Mouse (Mus musculus): ENCODE data around the gene Col1a2. TPM values are rescaled to one million over a fixed set of nuclear protein-coding genes. Genes with fewer than 3 reads are reported as not detected.

Gene Col1a2
- polyA plus RNA-seq (2012; rRNA removed): 9.0 and 11.9 TPM in 2 replicates

GRCm38 (mm10) chr6:4504603-4505131 is at the start of gene Col1a2:
TSS of gene Col1a2 (plus strand) at chr6:4504814.
- DNase-seq (ENCODE audit: extremely low spot score in 1 of 2, low spot score in 1 of 2): no peak

DNA sequence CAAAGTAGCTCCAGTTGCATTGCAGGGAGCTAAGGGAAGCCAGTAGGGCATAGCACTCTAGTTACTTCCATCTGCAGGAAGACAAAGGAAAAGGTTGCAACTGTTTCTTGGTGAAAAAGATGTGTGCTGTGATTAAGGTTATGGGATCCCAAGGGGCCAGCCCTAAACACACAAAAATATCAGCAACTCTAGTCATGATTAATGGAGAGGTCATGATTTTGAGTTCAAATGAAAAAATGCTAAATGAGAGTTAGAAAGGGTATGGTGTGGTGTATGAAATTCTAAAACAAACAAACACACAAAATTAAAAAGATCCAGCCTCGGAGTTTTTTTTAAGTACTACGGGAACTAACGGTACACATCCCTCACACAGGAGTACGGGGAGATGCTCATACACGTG is 49.1 kb upstream of the Col1a2 start:
- DNase-seq (ENCODE audit: extremely low spot score in 1 of 2, low spot score in 1 of 2): no peak

GRCm38 (mm10) chr6:4455961-4456617 is 48.5 kb upstream of the Col1a2 start:
- DNase-seq (ENCODE audit: extremely low spot score in 1 of 2, low spot score in 1 of 2): no peak

- DNase-seq (ENCODE audit: extremely low spot score in 1 of 2, low spot score in 1 of 2): no peak
Measured at GRCm38 (mm10) chr6:4456691-4457447, 47.7 kb upstream of the Col1a2 start.

- peak in 1 of 2 experiments; percentile 26 for DNase-seq (ENCODE audit: extremely low spot score in 1 of 2, low spot score in 1 of 2)
Measured at GRCm38 (mm10) chr6:4457555-4457996, 47.0 kb upstream of the Col1a2 start.

GRCm38 (mm10) chr6:4465320-4465719 is 39.3 kb upstream of the Col1a2 start:
- DNase-seq (ENCODE audit: extremely low spot score in 1 of 2, low spot score in 1 of 2): no peak

DNA sequence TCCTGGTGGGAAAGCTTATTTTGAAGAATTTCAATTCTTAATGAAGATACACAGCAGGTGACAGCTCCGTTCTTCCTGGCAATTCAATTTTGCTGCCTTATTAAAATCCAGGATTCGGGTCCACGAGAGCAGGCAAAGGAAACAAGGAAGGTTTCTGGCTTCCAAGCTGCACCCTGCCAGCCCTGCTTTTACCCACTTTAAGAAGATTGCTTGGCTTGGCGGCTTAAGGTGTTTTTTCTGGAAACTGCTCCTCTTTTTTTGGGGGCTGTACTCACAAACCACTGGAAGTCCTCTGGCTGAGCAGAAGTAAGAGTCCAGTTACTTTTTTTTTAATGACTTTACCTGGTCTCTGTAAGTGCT is 21.1 kb upstream of the Col1a2 start:
- no peak for DNase-seq (ENCODE audit: extremely low spot score in 1 of 2, low spot score in 1 of 2)

GRCm38 (mm10) chr6:4483937-4484601 is 20.5 kb upstream of the Col1a2 start:
- DNase-seq (ENCODE audit: extremely low spot score in 1 of 2, low spot score in 1 of 2): no peak

GRCm38 (mm10) chr6:4488349-4488748 is 16.3 kb upstream of the Col1a2 start:
- no peak for DNase-seq (ENCODE audit: extremely low spot score in 1 of 2, low spot score in 1 of 2)

GRCm38 (mm10) chr6:4488966-4489365 is 15.6 kb upstream of the Col1a2 start:
- no peak for DNase-seq (ENCODE audit: extremely low spot score in 1 of 2, low spot score in 1 of 2)

DNA sequence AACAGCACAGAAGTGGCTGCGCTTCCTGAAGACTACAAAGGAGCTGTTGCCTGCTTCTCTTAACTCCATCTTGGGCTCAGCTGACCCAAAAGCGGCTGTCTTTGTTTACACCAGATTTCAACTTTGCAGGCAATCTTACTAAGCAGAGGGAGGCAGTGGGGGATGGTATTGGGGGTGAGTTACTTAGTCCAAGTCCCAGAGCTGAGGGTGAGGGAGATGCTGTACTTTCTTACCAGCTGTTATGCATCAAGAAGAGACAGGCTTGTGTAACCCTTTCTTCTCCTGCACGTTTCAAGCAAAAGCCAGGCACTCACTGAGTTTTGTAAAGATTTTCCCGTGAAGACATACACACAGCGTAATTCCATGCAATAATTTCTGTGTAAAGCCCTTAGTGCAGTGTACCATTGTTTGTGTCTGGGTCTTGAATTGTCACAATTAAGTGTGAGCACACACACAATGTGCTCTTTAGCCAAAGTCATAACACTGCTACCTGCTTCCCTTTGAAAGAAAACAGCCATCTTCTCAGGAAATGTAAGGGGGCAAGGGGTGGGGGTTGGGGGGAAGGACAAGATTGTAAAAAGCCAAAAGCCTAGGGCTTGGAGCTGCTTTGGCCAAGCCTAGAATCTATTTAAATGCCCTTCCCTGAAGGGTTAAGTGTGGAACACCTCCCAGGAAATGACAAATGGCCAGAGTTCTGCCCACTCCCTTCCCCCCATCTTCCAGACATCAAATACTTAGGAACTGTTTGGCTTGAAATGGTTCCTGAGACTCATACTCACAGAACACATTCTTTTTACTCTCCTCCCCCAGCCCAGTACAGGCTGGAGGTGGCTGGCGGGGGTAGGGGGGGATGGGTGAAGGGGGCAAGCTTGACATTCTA is 15.0 kb upstream of the Col1a2 start:
- no peak for DNase-seq (ENCODE audit: extremely low spot score in 1 of 2, low spot score in 1 of 2)

DNA sequence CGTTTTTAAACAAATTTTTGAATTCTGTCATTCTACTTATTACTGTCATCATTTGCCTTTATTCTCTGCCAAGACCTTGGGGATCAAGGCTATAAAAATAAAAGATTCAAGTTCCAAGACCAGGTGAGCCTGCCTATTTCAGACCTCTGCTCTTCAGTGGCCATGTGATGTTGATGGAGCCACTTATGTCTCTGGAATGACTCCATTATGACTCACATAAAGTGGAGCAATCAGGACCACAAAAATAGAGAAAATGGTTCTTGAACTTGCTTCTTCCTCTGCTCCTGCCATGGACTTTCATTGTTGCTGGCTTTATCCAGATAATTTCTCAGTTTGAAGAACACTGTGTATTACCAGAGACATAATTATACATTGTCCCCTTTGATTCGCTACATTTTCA is 10.9 kb upstream of the Col1a2 start:
- no peak for DNase-seq (ENCODE audit: extremely low spot score in 1 of 2, low spot score in 1 of 2)

GRCm38 (mm10) chr6:4496428-4496827 is 8.2 kb upstream of the Col1a2 start:
- no peak for DNase-seq (ENCODE audit: extremely low spot score in 1 of 2, low spot score in 1 of 2)

- DNase-seq (ENCODE audit: extremely low spot score in 1 of 2, low spot score in 1 of 2): no peak
Measured at GRCm38 (mm10) chr6:4503106-4503505, 1.5 kb upstream of the Col1a2 start.

GRCm38 (mm10) chr6:4505158-4505997 is 764 bp downstream of the Col1a2 start:
- peak in 1 of 2 experiments; percentile 1 for DNase-seq (ENCODE audit: extremely low spot score in 1 of 2, low spot score in 1 of 2)

DNA sequence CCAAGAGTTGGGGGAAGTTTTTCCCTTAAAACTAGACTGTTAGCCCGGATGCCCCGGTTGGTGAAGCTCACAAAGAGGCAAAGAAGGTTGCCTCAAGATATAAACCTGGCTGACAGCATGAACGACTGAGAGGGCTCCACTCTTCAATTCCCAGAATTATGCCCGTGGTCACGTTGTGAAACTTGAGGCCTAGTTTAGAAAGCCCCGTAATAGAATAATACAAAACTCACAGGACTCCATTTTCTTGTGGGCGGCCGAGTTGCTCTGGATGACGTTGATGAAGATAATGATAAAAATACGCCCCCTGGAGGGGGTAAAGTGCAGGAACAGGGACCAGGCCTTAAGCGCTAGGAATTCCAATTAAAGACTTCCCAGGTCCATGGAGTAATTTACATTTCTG is 1.5 kb downstream of the Col1a2 start:
- peak in 1 of 2 experiments; percentile 6 for DNase-seq (ENCODE audit: extremely low spot score in 1 of 2, low spot score in 1 of 2)

GRCm38 (mm10) chr6:4506791-4507190 is 2.2 kb downstream of the Col1a2 start:
- no peak for DNase-seq (ENCODE audit: extremely low spot score in 1 of 2, low spot score in 1 of 2)

DNA sequence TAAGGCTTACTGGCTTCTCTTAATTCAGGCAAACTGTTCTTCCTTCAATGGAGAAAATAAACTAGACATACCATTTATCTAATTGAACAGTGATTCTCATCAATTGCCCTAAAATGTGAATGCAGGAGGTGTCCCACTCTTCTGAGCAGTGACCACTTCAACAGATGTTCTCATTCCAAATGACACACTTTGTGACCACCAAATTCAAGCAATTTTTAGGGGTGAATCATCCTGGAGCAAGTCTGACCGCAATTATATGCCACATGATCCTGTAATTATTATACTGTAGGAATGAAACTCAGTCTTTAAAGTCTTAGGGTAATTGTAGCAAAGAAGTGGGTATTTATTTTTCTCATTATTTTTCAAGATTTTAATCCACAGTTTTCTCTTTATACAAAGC is 2.7 kb downstream of the Col1a2 start:
- no peak for DNase-seq (ENCODE audit: extremely low spot score in 1 of 2, low spot score in 1 of 2)

DNA sequence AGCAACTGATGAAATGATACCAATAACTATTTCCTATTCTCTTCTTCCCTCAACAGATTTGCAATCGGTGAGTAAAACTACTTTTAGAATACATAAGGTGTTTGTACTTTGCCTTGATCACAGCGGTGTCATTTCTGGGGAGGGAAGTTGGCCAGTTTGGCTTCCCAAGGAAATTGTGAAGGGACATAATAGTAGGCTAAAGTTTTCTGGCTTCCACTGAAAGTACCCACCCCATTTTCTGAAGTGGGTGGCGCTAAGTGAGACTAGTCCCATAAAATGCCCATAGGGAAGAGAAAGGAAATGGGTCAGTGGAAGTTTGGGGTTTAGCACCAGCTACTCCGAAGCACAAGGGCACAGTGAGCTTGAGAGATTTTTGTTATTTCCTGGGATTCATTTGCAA is 3.7 kb downstream of the Col1a2 start:
- no peak for DNase-seq (ENCODE audit: extremely low spot score in 1 of 2, low spot score in 1 of 2)

DNA sequence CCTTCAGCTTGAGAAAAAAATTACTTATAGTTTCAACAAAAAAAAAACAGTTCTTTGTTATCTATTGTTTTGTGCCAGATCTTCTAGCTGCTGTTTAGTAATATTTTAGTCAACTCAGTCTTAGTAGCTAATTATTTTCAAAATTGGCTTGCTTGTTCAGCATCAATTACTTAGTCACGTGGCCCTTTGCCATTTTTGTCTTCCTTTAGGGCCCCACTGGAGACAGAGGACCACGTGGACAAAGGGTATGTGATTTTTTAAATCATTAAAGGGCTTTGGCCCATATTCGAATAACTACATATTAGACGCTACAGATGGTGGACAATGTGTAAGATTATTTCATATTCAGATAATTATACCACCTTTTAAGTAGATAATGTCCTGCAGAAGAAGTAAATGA is 4.8 kb downstream of the Col1a2 start:
- no peak for DNase-seq (ENCODE audit: extremely low spot score in 1 of 2, low spot score in 1 of 2)

All from frontal cortex, adult 2 months (tissue).